Comparison of ENCODE assay signal across 20 mouse cellular contexts in genomic region chr1:136380161-136380560, GRCm38 (mm10). TPM values are rescaled to one million over a fixed set of nuclear protein-coding genes. Genes with fewer than 3 reads are reported as not detected.
A peak's percentile ranks its signal among the peaks of the same experiment; 100 is the strongest.
DNase-seq lines count a peak whose midpoint lies in the region; ATAC-seq and TF ChIP-seq lines count a peak whose summit lies in the region.
"Had no signal": no experiment of that assay in that cellular context is flagged by ENCODE, and none has a peak within 500 bp of the region (broad histone marks: within the 10 kb centered on the region; RNA-seq: fewer than 3 reads in every experiment).

No protein-coding gene starts in this region.

- no peak overlapping the region for H3K4me3 ChIP-seq in midbrain, embryonic 11.5 days (ENCODE audit: low read depth, low read length)
- no peak overlapping the region for H3K4me3 ChIP-seq in midbrain, postnatal 0 days (ENCODE audit: low read depth, low read length)
- H3K4me3 ChIP-seq in brown adipose tissue, adult 24 weeks (ENCODE audit: insufficient read depth, low read depth, low read length): no peak overlapping the region
- H3K4me3 ChIP-seq: embryonic facial prominence, embryonic 13.5 days; embryonic facial prominence, embryonic 15.5 days; erythroblast, embryonic 14.5 days; forebrain, embryonic 10.5 days; forebrain, embryonic 12.5 days had no signal

- TF ChIP-seq CTCF in midbrain, postnatal 0 days (IDR thresholded peaks at IDR 0.05): no peak

- ATAC-seq in midbrain, embryonic 11.5 days (ENCODE audit: low FRiP score): no peak
- ATAC-seq in midbrain, postnatal 0 days (ENCODE audit: low FRiP score): no peak
- ATAC-seq: forebrain, embryonic 14.5 days; forebrain, embryonic 16.5 days had no signal

- no peaks in the 10 kb centered on the region for H3K36me3 ChIP-seq in midbrain, embryonic 11.5 days (ENCODE audit: control insufficient read depth, insufficient read depth, low read length)
- no peaks in the 10 kb centered on the region for H3K36me3 ChIP-seq in midbrain, postnatal 0 days (ENCODE audit: insufficient read depth, low read length)
- H3K36me3 ChIP-seq: embryonic facial prominence, embryonic 13.5 days; embryonic facial prominence, embryonic 15.5 days; forebrain, embryonic 10.5 days; forebrain, embryonic 12.5 days had no signal

- H3K9ac ChIP-seq in midbrain, embryonic 11.5 days (ENCODE audit: low read length): no peak overlapping the region
- no peak overlapping the region for H3K9ac ChIP-seq in midbrain, postnatal 0 days (replicated peaks; ENCODE audit: low read length, poor library complexity, severe bottlenecking)
- H3K9ac ChIP-seq: embryonic facial prominence, embryonic 13.5 days; embryonic facial prominence, embryonic 15.5 days; forebrain, embryonic 12.5 days had no signal

- H3K9me3 ChIP-seq in midbrain, embryonic 11.5 days (ENCODE audit: control insufficient read depth, low read length): no peaks in the 10 kb centered on the region
- H3K9me3 ChIP-seq in midbrain, postnatal 0 days (ENCODE audit: low read length): no peaks in the 10 kb centered on the region
- H3K9me3 ChIP-seq: embryonic facial prominence, embryonic 13.5 days; embryonic facial prominence, embryonic 15.5 days; forebrain, embryonic 10.5 days; forebrain, embryonic 12.5 days had no signal

- H3K27ac ChIP-seq in midbrain, embryonic 11.5 days (ENCODE audit: low read depth, low read length): no peak overlapping the region
- H3K27ac ChIP-seq in midbrain, postnatal 0 days (ENCODE audit: low read depth, low read length): no peak overlapping the region
- H3K27ac ChIP-seq in brown adipose tissue, adult 24 weeks (replicated peaks; ENCODE audit: low read depth, low read length): peak overlapping the region; percentile 96
- H3K27ac ChIP-seq: embryonic facial prominence, embryonic 15.5 days; forebrain, embryonic 10.5 days; forebrain, embryonic 12.5 days had no signal

- WGBS in midbrain, embryonic 11.5 days: 90% methylated on average over 4 of the region's 4 CpGs
- 89% methylated on average over 4 of the region's 4 CpGs for WGBS in midbrain, postnatal 0 days

- H3K27me3 ChIP-seq in midbrain, embryonic 11.5 days (ENCODE audit: control insufficient read depth, insufficient read depth, low read length): no peaks in the 10 kb centered on the region
- H3K27me3 ChIP-seq in midbrain, postnatal 0 days (ENCODE audit: insufficient read depth, low read length): no peaks in the 10 kb centered on the region
- H3K27me3 ChIP-seq: embryonic facial prominence, embryonic 13.5 days; embryonic facial prominence, embryonic 15.5 days; forebrain, embryonic 12.5 days had no signal

- H3K4me2 ChIP-seq in midbrain, embryonic 11.5 days: no peak overlapping the region
- H3K4me2 ChIP-seq in midbrain, postnatal 0 days (ENCODE audit: low read depth, low read length, poor library complexity, severe bottlenecking): no peak overlapping the region
- H3K4me2 ChIP-seq: embryonic facial prominence, embryonic 13.5 days; embryonic facial prominence, embryonic 15.5 days; forebrain, embryonic 12.5 days had no signal

- H3K4me1 ChIP-seq in midbrain, embryonic 11.5 days (ENCODE audit: control insufficient read depth, insufficient read depth, low read length): no peaks in the 10 kb centered on the region
- no peaks in the 10 kb centered on the region for H3K4me1 ChIP-seq in midbrain, postnatal 0 days (ENCODE audit: insufficient read depth, low read length)
- H3K4me1 ChIP-seq in brown adipose tissue, adult 24 weeks (ENCODE audit: control insufficient read depth, insufficient read depth, insufficient read length, low read length): peaks cover 3% of the 10 kb centered on the region; the same call in 1 of the 2 replicates
- H3K4me1 ChIP-seq: forebrain, embryonic 10.5 days; forebrain, embryonic 12.5 days had no signal

- DNase-seq in adrenal gland, postnatal 14 days: peak; percentile 39
- DNase-seq in adrenal gland, adult 8-10 months: no peak
- peak; percentile 21 for DNase-seq in midbrain, embryonic 11.5 days (ENCODE audit: low spot score, missing footprints)
- no peak for DNase-seq in midbrain, postnatal 0 days (ENCODE audit: low spot score)
- no peak for DNase-seq in left cerebral cortex, adult 18-20 months (ENCODE audit: low spot score in 2 of 2)
- DNase-seq: cerebellum, adult 11 months; cerebellum, adult 18-20 months; cerebellum, adult 8-10 months; cerebellum, adult 9-11 months; cerebellum, postnatal 14 days; cerebellum, postnatal 36 days; embryo, embryonic 11 days had no signal

RNA-seq across cellular contexts. Expression of gene Camsap2, which starts 34.3 kb away (rescaled TPM):
- 47.2 and 47.8 TPM in 2 replicates for total RNA-seq in adrenal gland, postnatal 14 days (2021)
- total RNA-seq in adrenal gland, adult 8-10 months (2022): 10 to 100 TPM; 31.6 to 46.8 (median 39.7) TPM
- polyA plus RNA-seq in midbrain, embryonic 11.5 days (2014; fragmentation: Nextera tagmentation; extraction: Ambion mirVana): 32.7 and 35.3 TPM in 2 replicates
- total RNA-seq in midbrain, postnatal 0 days (2014; rRNA removed): 137 and 143 TPM in 2 replicates
- polyA plus RNA-seq in midbrain, postnatal 0 days (2015; fragmentation: Nextera tagmentation; extraction: Ambion mirVana): 19.0 and 21.9 TPM in 2 replicates
- polyA plus RNA-seq in brown adipose tissue, adult 24 weeks (2012; ENCODE audit: insufficient read depth, insufficient read length, missing spikeins): 23.2 and 27.0 TPM in 2 replicates
- total RNA-seq in left cerebral cortex, adult 18-20 months (2021): 100 to 1,000 TPM; 131 to 133 TPM

RNA-seq across cellular contexts. Expression of gene Ddx59, which starts 34.9 kb away (rescaled TPM):
- 14.0 and 14.2 TPM in 2 replicates for total RNA-seq in adrenal gland, postnatal 14 days (2021)
- total RNA-seq in adrenal gland, adult 8-10 months (2022): 10 to 100 TPM; 12.1 to 13.5 (median 12.9) TPM
- polyA plus RNA-seq in midbrain, embryonic 11.5 days (2014; fragmentation: Nextera tagmentation; extraction: Ambion mirVana): 20.3 and 20.5 TPM in 2 replicates
- total RNA-seq in midbrain, postnatal 0 days (2014; rRNA removed): 12.4 and 17.5 TPM in 2 replicates
- 15.3 and 17.0 TPM in 2 replicates for polyA plus RNA-seq in midbrain, postnatal 0 days (2015; fragmentation: Nextera tagmentation; extraction: Ambion mirVana)
- 16.5 and 17.6 TPM in 2 replicates for polyA plus RNA-seq in brown adipose tissue, adult 24 weeks (2012; ENCODE audit: insufficient read depth, insufficient read length, missing spikeins)
- 10 to 100 TPM in 1 of 2 experiments, 1 to 10 TPM in 1; 9.7 to 11.8 TPM for total RNA-seq in left cerebral cortex, adult 18-20 months (2021)

Comparison
In these comparisons a context has a peak if more than half of its experiments do, and no peak if none do; other contexts are left out.
1. DNase-seq: peak in adrenal gland, postnatal 14 days (single experiment) and midbrain, embryonic 11.5 days (single experiment); none in adrenal gland, adult 8-10 months (single experiment), midbrain, postnatal 0 days (single experiment) and left cerebral cortex, adult 18-20 months (0 of 2).